Mouse (Mus musculus) frontal cortex, postnatal 10 days (tissue): ENCODE data around the gene Pnpla1.

Source experiments
- DNase-seq, 2 experiments: peaks; one replicate each; pipeline ENCODE4 v3.0.0; 2022; ENCODE audit warnings: low spot score in 2 of 2, mixed read lengths in 1 of 2

The Pnpla1 gene

GRCm38 (mm10) chr17:28885231-28885630 lies 27.0 kb downstream of the Pnpla1 start:
- no peak for DNase-seq

DNA sequence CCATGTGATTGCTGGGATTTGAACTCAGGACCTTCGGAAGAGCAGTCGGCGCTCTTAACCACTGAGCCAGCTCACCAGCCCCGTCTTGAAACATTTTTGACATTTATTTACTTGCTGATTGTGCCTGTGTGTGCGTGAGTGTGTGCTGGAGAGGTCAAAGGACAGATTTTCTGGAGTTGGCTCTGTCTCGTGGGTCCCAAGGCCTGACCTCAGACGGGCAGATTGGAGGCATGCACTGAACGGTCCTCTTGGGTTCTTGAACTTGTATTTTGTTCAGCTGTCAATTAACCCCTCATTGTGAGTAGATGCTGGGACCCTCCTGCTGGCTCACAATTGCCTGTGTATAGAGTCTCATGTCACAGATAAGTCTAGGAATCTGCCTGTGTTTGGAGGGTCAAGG lies 28.1 kb downstream of the Pnpla1 start:
- DNase-seq: no peak

GRCm38 (mm10) chr17:28894050-28894767 lies 36.0 kb downstream of the Pnpla1 start:
- no peak for DNase-seq

- no peak for DNase-seq
Observed at GRCm38 (mm10) chr17:28895217-28895875, 37.1 kb downstream of the Pnpla1 start.

DNA sequence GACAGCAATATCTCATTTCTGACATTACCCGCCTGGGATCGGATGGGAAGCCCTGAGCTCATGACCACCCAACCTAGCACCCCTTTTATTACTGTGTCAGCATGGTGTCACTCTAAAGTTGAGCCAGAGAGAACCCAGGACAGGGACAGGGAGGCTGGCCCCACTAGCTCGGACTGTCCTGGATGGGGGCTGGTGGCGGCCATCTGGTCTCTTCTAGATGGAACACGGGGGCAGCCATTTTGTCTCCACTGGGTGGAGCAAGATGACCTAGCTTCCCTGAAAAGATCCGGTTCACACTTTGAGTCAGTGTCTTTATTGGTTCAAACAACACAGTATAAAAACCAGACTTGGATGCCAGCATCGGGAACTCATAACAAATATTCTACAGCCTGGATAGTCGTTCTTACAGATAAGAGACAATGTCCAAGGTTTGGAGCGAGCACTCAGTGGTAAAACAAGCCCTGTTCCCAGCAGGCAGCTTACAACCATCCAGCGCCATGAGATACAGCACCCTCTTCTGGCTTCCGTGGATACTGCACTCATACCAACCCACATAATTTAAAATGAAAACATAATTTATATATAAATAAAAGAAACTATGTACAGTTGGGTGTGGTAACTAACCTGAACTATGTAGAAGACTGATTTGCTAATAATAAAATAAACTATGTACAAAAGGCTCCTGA lies 38.0 kb downstream of the Pnpla1 start:
- no peak for DNase-seq

GRCm38 (mm10) chr17:28897817-28898216 lies 39.6 kb downstream of the Pnpla1 start:
- no peak for DNase-seq

- no peak for DNase-seq
Observed at GRCm38 (mm10) chr17:28898249-28898648, 40.0 kb downstream of the Pnpla1 start.

DNA sequence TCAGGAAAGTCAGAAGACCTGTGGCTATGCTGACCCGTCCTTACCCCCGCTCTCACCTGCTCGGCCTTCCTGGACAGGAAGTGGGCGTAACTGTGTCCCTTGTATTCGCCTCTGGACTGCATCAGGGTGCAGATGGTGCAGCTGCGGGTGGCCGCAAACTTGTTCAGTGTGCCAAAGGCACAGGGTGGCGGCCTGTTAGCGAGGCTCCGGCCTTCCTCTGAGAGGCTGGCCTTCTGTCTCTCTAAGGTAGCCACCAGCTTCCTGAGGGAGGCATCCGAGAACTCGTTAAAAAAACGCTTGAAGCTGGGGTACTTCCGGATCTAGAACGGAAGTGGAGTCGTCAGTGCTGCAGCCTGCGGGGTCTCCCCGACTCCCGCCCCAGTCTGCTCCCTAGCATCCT lies 41.2 kb downstream of the Pnpla1 start:
- no peak for DNase-seq

GRCm38 (mm10) chr17:28901559-28901958 lies 43.3 kb downstream of the Pnpla1 start:
- DNase-seq: no peak

DNA sequence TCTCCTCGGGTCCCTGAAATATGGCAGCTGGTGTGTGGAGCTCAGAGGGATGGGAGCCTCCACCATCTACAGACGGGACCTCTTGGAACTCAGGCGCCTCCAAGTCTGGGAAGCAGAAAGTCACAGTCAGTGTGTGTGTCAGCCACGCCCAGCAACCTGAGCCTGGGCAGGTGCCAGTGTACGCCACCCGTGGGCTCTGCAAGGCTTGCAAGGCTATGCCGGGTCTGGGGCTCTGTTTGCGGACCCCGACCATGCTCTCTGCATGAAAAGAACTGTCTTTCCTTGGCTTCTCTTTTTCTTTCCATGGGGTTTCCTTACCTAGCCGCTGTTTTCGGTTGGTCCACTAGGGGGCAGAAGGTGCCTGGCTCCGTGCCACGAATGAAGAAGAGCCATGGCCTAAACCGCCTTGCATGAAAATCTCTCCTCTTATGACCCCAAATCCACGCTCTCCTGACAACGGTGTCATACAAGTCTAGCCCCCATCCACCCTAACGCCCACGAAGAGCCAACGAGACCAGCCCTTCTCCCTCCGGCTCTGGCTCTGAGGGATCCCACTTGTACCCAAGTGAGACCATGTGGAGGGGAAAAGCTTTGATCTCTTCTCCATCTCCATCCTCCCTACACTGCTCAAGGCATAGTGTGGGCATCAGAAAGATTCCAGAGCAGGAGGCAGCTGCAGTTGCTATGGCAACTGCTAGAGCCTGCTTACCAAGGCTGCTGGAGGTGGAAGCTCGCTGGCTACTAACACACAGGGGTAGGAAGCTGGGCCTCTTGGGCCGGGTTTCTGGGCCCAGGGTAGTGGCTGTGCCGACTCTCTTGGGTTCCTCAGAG lies 46.5 kb downstream of the Pnpla1 start:
- peak; percentile 57 to 62 for DNase-seq

DNA sequence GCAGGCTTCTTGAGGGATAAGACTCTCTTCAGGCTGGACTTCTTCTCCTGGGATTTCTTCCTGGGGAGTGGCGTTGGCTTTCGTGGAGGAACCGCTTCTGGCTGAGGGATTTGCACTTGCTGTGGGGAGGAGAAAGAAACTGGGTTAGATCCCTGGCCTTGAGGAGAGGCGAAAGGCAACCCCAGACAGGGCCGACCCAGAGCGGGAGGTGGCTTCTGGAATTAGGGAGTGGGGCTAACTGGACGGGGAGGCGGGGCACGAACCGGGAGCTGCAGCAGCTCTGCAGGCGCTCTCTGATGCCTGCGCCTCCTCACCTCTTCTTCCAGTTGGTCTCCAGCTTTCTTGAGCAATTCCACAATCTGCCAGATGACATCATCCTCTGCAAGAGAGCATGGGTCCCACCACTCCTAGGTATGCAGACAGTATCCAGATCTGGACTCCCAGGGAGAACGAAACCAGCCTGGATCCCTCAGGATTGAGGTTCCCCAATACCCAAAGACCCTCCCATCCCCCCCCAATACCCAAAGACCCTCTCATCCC lies 47.2 kb downstream of the Pnpla1 start:
- DNase-seq: no peak

DNA sequence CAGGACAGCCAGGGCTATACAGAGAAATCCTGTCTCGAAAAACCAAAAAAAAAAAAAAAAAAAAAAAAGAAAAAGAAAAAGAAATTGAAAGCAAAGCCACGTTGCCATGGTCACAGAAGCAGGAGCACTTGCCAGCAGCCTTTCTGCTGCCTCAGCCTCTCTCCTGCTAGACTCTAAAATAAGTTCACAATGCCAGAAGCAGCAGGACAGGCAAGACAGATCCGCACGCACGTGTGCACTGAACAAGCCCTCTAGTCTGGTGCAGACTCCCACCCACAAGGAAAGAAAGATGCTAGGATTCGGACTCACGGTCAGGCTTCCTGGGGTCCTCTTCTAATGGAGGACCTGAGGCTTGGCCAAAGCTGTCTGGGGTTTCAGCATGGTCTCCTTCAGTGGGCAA lies 49.7 kb downstream of the Pnpla1 start:
- DNase-seq: peak; percentile 50 to 59

DNA sequence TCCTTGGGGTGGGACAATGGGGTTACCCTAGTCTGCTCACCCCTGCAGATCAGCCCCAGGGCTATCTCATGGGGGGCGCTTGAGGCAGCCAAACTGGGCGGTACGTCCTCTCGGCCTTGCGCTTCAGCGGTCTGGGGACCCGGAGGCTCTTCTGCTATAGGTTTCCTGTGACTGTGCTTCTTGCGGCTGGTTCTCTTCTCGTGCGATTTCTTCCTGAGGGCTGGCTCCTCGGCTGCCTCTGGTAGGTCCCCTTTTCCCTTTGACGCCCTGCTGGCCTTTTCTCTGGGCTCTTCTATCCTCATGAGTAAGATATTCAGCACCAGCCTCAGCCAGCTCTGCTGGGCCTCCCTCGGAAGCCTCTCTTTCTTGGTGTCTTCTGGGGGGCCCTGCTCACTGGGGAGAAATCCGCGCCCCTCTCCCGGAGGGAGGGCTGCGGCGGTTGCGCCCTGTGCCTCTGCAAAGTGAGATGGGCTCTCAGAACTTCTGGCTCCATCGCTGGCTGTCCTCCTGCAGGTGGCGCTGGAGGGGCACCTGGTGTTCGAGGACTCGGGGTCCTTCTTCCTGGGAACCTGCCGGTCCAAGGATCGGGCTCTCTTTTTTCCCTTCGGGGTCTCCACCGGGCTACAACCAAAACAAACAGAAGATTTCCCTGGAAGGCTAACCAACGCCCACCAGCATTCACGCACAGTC lies 51.2 kb downstream of the Pnpla1 start:
- DNase-seq: peak in 1 of 2 experiments; percentile 52

DNA sequence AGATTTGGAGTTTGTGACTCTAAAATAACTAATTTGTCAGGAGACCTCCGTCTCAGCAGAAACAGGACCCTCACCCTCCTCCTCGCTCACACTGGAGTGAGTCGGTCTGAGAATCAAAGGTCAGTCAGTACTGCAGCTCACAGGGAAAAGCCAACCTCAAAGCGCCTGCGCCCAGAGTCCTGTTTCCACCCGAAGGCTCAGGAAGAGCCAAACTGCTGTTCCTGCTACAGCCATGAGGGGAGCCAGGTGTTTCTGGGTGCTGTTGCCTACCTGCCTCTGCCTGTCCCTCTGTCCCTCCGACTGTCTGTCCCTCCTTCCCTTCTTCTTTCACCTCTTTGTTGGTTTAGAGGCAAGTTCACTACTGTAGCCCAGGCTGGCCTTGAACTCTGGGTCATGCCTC lies 51.9 kb downstream of the Pnpla1 start:
- no peak for DNase-seq

GRCm38 (mm10) chr17:28913200-28913599 lies 55.0 kb downstream of the Pnpla1 start:
- DNase-seq: no peak

GRCm38 (mm10) chr17:28913940-28914339 lies 55.7 kb downstream of the Pnpla1 start:
- DNase-seq: no peak

DNA sequence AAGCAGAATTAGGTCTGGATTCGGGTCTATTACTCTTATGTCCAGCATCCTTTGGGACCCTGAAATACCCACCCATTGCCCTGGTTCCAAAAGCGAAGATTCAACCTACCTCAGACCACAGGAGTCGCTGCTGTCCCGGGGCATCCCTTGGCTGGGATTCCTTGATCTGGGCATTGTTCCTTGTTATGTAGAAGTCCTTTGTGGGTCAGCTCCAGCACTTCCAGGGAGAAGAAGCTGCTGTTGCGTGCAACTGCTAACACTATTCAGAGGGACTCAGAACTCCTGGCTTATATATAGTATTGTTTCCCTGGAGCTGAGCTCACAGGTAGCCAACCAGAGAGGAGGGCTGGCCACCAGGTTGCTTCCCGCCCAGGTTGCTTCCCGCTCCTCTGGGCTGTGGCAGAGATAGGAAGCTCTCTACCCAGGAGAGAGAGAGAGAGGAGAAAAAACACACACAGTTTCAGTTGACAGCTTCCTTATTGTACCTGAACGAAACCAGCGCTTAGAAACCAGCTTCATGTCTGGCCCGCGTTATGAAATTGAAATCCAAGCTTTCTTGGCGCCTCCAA lies 56.9 kb downstream of the Pnpla1 start, which contains the start of gene 4930539E08Rik:
TSS of gene 4930539E08Rik (minus strand) at position 265 of the 569 bp plus-strand sequence.
- no peak for DNase-seq

- no peak for DNase-seq
Observed at GRCm38 (mm10) chr17:28916520-28916919, 58.3 kb downstream of the Pnpla1 start.

DNA sequence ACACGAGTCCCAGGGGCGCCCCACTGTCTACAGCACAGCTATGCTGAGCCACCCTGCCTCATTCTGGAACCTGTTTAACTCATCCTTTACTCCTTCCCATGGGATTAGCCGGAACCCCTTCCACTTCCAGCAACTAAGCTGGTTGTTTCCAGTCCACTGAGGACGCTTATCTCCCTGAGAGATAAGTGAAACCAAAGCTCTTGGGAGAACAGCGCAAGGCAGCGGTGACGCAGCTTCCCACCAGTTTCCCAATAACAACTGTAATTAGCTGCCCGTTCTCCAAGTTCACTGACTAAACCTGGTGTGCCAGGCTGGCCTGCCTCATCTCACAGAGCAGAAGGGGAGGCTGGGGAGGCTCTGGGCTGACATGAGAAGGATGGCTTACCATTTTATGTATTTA lies 62.9 kb downstream of the Pnpla1 start:
- DNase-seq: no peak

GRCm38 (mm10) chr17:28922096-28922495 lies 63.9 kb downstream of the Pnpla1 start:
- no peak for DNase-seq
